Mouse (Mus musculus) spleen, postnatal 4 days (tissue): ENCODE measurements around the gene Sppl2b.
"Not testable (repeated sequence)": the region's sequence is repeated elsewhere in the genome, so short reads cannot be mapped to it uniquely, and the experiment has no call there.

Experiments used
- DNase-seq, 2 experiments: peaks; one replicate each; pipeline ENCODE4 v3.0.0; 2022; ENCODE audit warnings: low spot score in 2 of 2

Gene Sppl2b

GRCm38 (mm10) chr10:80823847-80824643 is 31.0 kb upstream of the Sppl2b start:
- DNase-seq, result no peak

- no peak for DNase-seq
Measured at GRCm38 (mm10) chr10:80824827-80825226, 30.2 kb upstream of the Sppl2b start.

- DNase-seq, result peak; percentile 97 to 99
Measured at GRCm38 (mm10) chr10:80826151-80827062, 28.7 kb upstream of the Sppl2b start, which contains the start of gene Oaz1. TSS of gene Oaz1 (plus strand) at chr10:80826656.

- DNase-seq, result no peak
Measured at GRCm38 (mm10) chr10:80827063-80827869, 27.8 kb upstream of the Sppl2b start.

GRCm38 (mm10) chr10:80827870-80828420 is 27.1 kb upstream of the Sppl2b start:
- no peak for DNase-seq

- DNase-seq, result not testable (repeated sequence)
Measured at GRCm38 (mm10) chr10:80828587-80828986, 26.5 kb upstream of the Sppl2b start.

- DNase-seq, result no peak
Measured at GRCm38 (mm10) chr10:80829359-80830278, 25.5 kb upstream of the Sppl2b start.

- peak; percentile 73 to 79 for DNase-seq
Measured at GRCm38 (mm10) chr10:80831136-80831535, 23.9 kb upstream of the Sppl2b start.

- no peak for DNase-seq
Measured at GRCm38 (mm10) chr10:80832818-80833217, 22.3 kb upstream of the Sppl2b start.

- DNase-seq, result no peak
Measured at GRCm38 (mm10) chr10:80835617-80836016, 19.5 kb upstream of the Sppl2b start.

GRCm38 (mm10) chr10:80836949-80837379 is 18.1 kb upstream of the Sppl2b start:
- no peak for DNase-seq

- no peak for DNase-seq
Measured at GRCm38 (mm10) chr10:80837827-80838226, 17.2 kb upstream of the Sppl2b start.

GRCm38 (mm10) chr10:80838346-80838912 is 16.6 kb upstream of the Sppl2b start:
- DNase-seq, result no peak

GRCm38 (mm10) chr10:80839848-80840247 is 15.2 kb upstream of the Sppl2b start:
- DNase-seq, result no peak

- no peak for DNase-seq
Measured at GRCm38 (mm10) chr10:80841685-80842084, 13.4 kb upstream of the Sppl2b start.

- no peak for DNase-seq
Measured at GRCm38 (mm10) chr10:80842334-80842733, 12.7 kb upstream of the Sppl2b start.

GRCm38 (mm10) chr10:80843087-80843930 is 11.8 kb upstream of the Sppl2b start:
- DNase-seq, result no peak

GRCm38 (mm10) chr10:80843931-80844547 is 11.0 kb upstream of the Sppl2b start, which contains the start of gene Lingo3:
TSS of gene Lingo3 (minus strand) at chr10:80844039.
- no peak for DNase-seq
